Mouse (Mus musculus) stomach, embryonic 16.5 days (tissue): ENCODE results near the gene Ehf. TPM values are rescaled to one million over a fixed set of nuclear protein-coding genes. Genes with fewer than 3 reads are reported as not detected.

ENCODE experiments used
- ATAC-seq: fragments of 200-750 bp; cut with Nextera tagmentation; 2 replicates; pipeline ENCODE4 v1.8.0; 2017; ENCODE audit warnings: moderate number of reproducible peaks, moderate TSS enrichment; ENCODE audit not compliant: insufficient read depth, low FRiP score
- H3K27ac ChIP-seq: fragments of 300-500 bp; sonication (generic); 2 replicates; pipeline ENCODE4 v1.5.1; 2014; ENCODE audit warnings: low read length
- H3K27me3 ChIP-seq: fragments of 300-500 bp; sonication (generic); 2 replicates; pipeline ENCODE4 v1.6.1; 2014; ENCODE audit warnings: low read length, control low read depth, mixed read lengths; ENCODE audit not compliant: control insufficient read depth, insufficient read depth
- H3K36me3 ChIP-seq: fragments of 300-500 bp; sonication (generic); 2 replicates; pipeline ENCODE4 v1.6.1; 2014; ENCODE audit warnings: low read length; ENCODE audit not compliant: control insufficient read depth, insufficient read depth
- H3K4me1 ChIP-seq: fragments of 300-500 bp; sonication (generic); 2 replicates; pipeline ENCODE4 v1.6.1; 2014; ENCODE audit warnings: low read length, control low read depth, mixed read lengths; ENCODE audit not compliant: control insufficient read depth, insufficient read depth
- H3K4me2 ChIP-seq: fragments of 300-500 bp; sonication (generic); 2 replicates; pipeline ENCODE4 v1.6.1; 2014; ENCODE audit warnings: low read depth, low read length, mixed read lengths
- H3K4me3 ChIP-seq: fragments of 300-500 bp; sonication (generic); replicated peaks from 2 replicates; pipeline ENCODE4 v1.5.1; 2014; ENCODE audit warnings: mild to moderate bottlenecking, low read length
- H3K9ac ChIP-seq: fragments of 300-500 bp; sonication (generic); 2 replicates; pipeline ENCODE4 v1.6.1; 2014; ENCODE audit warnings: low read length
- H3K9me3 ChIP-seq: fragments of 300-500 bp; sonication (generic); replicated peaks from 2 replicates; pipeline ENCODE4 v1.6.1; 2016; ENCODE audit warnings: low read length, control low read depth; ENCODE audit not compliant: control insufficient read depth
- WGBS: fragments of 180-500 bp; shearing (Covaris S2); extraction: QIAGEN DNeasy Blood & Tissue Kit; methylation state at CpG from one replicate; pipeline ENCODE4 v1.1.7; 2014; 5-methylcytosine and 5-hydroxymethylcytosine counted together
- polyA plus RNA-seq: library from polyadenylated mRNA; unstranded; fragments of >200 nt; fragmentation: Nextera tagmentation; extraction: Ambion mirVana; gene quantifications from 2 replicates; pipeline ENCODE4 v1.2.1, GENCODE M21; 2015

The Ehf gene
- polyA plus RNA-seq, 1 experiment from 2014 or later, result 39.1 TPM

DNA sequence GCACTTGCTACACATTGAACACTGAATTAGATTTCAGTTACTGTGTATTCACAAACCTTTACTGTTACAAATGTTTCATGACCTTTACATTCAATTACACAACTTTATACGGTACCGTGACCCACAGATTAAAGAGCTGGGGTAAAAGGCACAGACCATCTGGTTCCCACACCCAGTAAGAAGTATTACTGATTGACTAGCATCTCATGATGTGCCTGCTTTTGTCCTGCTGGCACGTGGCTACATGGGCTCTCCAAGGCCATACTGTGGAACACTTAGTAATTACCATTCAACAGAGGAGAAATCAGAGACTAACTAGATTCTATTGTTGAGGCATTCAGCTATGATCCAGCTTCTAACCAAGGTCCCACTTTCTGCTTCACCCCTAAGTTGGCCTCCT, 32.9 kb upstream of the Ehf start:
- no peaks in the 10 kb centered on the region for H3K9me3 ChIP-seq
- no peak for ATAC-seq
- no peak overlapping the region for H3K9ac ChIP-seq
- no peaks in the 10 kb centered on the region for H3K27me3 ChIP-seq
- no peak overlapping the region for H3K27ac ChIP-seq
- WGBS, result 76% methylated on average over 3 of the region's 3 CpGs
- H3K36me3 ChIP-seq, result no peaks in the 10 kb centered on the region
- no peak overlapping the region for H3K4me3 ChIP-seq
- H3K4me2 ChIP-seq, result no peak overlapping the region
- H3K4me1 ChIP-seq, result no peaks in the 10 kb centered on the region

DNA sequence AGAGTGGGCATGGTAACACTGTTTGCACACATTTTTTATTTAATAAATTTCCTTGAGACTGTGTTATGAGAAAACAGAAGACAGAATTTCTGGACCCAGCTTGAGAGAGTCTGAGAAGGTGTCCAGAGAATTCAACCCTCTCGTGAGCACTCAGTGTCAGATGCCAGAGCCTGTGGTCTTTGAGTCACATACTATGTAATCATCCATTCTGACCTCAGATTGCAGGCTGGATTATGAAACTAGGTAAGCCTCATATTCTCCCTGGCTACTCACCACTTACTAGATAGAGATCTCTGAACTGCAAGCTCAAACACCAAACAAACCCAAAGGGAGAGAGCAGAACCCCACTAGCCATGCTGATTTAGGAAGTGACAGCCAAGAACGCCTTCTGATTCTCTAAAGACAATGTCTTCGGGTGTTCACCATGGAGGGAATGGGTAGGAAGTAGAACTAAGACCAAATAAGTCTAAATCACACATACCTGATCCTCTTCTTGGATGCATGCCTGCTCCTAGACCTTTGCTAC, 28.7 kb upstream of the Ehf start:
- no peak for ATAC-seq
- no peak overlapping the region for H3K27ac ChIP-seq
- WGBS, result 71% methylated on average over 3 of the region's 3 CpGs
- H3K4me3 ChIP-seq, result no peak overlapping the region
- no peak overlapping the region for H3K9ac ChIP-seq
- no peaks in the 10 kb centered on the region for H3K9me3 ChIP-seq
- no peaks in the 10 kb centered on the region for H3K4me1 ChIP-seq
- no peak overlapping the region for H3K4me2 ChIP-seq
- no peaks in the 10 kb centered on the region for H3K27me3 ChIP-seq
- no peaks in the 10 kb centered on the region for H3K36me3 ChIP-seq

DNA sequence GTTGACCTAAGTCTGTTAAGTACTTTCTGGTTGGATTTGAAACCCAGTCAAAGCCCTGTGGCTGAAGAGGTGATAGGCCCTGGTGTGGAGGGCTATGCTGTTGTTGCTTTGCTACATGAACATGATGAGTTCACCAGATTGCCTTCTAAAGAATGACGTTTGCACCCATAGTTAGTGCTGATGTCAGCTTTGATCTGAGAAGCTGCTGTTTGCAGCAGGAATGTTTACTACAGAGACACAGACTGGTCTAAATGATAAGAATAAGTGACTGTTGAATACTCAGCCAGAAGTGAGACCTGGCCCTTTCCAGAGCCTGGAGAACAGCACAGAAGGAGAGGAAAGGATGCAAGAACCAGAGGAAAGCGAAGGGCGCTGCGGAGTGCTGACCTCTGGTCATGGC, 25.7 kb upstream of the Ehf start:
- Histone ChIP-seq H3K9ac (no peak overlapping the region), H3K4me3 (no peak overlapping the region), H3K4me2 (no peak overlapping the region), H3K36me3 (no peaks in the 10 kb centered on the region), H3K4me1 (peaks cover 7% of the 10 kb centered on the region), H3K27ac (no peak overlapping the region), H3K27me3 (no peaks in the 10 kb centered on the region), H3K9me3 (no peaks in the 10 kb centered on the region)
- 79% methylated on average over 4 of the region's 4 CpGs for WGBS
- no peak for ATAC-seq

DNA sequence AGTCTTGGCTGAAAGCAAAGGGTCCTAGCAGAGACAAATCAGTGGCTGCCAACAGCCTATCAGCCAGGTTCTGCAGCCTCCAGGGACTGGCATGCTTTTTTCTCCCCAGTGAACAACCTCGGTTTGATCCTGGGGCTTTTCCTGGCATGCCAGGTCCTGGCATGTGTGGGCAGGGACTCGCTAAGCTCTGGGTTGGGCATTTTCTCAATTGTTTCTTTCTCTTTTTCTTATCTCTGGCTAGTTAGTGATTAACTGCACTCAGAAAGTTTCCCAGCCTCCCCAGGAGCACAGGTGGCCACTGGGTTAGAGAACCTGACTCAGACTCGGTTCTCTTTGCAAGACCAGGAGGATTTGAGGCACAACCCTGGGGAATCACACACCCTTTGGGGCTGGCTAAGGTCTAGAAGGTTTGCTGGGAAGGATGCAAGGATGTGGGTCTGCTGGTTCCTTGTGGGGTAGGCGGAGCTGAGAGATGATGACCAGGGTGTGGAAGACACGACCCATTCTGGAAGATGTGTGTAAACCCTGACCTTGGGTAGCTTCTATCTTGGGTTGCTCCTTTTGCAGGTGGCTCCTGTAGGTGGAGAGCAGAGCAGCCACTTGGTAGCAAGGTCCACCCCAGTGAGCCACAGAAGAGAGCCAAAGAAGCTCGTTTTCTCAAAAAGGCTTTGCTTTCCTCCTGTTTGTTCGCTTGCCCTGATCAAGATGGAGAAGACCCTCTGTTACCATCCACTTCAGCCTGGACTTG, 22.4 kb upstream of the Ehf start:
- no peaks in the 10 kb centered on the region for H3K27me3 ChIP-seq
- no peaks in the 10 kb centered on the region for H3K9me3 ChIP-seq
- no peak overlapping the region for H3K4me3 ChIP-seq
- peak; percentile 85 for ATAC-seq
- no peaks in the 10 kb centered on the region for H3K36me3 ChIP-seq
- WGBS, result 60% methylated on average over 7 of the region's 7 CpGs
- H3K4me2 ChIP-seq, result no peak overlapping the region
- peak overlapping the region; percentile 88 for H3K27ac ChIP-seq
- H3K4me1 ChIP-seq, result peaks cover 7% of the 10 kb centered on the region
- peak overlapping the region; percentile 18; the same call in 1 of the 2 replicates for H3K9ac ChIP-seq

DNA sequence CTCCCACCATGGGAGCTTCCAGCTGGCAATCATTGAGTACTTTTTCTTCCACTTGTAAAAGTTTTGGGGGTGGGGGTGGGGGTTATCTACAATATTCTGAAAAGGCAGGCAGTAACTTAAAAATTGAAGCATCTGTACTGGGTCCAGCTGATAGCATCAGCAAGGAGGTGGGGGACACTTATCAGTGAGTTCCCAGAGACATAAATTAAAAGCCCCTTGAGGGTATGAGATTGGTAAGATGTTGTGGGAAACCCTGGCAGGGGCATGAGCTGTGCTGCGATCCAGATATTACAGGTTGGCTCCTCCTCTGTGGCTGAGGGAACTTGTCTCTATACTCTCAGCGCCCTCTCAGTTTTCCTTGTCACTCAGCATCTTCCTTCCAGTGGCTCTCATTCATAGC, 21.2 kb upstream of the Ehf start:
- Histone ChIP-seq H3K36me3 (no peaks in the 10 kb centered on the region), H3K9me3 (no peaks in the 10 kb centered on the region), H3K4me3 (no peak overlapping the region), H3K27ac (peak overlapping the region; percentile 88), H3K27me3 (no peaks in the 10 kb centered on the region), H3K9ac (no peak overlapping the region), H3K4me1 (peaks cover 7% of the 10 kb centered on the region), H3K4me2 (no peak overlapping the region)
- no peak for ATAC-seq
- 55% methylated on average over 2 of the region's 2 CpGs for WGBS

DNA sequence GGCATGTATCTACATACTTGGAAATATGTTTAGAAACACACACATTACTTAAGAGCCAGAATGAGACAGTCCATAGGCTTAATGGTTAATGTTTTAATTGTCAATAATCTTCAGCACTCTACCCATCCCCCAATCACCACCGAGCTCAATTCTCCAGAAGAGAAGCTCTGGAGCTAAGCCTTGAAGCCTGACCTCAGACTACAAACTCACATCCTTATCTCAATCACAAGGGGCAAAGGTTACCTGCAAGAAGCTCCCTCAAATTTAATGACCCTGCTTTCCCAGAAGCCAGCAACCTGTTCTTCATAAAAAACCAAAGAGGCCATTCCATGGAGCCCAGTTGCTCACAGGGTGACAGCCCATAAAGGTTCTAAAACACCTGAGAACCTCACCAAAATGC, 19.1 kb upstream of the Ehf start:
- no peaks in the 10 kb centered on the region for H3K9me3 ChIP-seq
- WGBS, result 26% methylated on average over 1 of the region's 1 CpGs
- peaks cover 7% of the 10 kb centered on the region for H3K4me1 ChIP-seq
- no peak overlapping the region for H3K9ac ChIP-seq
- no peaks in the 10 kb centered on the region for H3K27me3 ChIP-seq
- H3K4me2 ChIP-seq, result no peak overlapping the region
- no peak overlapping the region for H3K4me3 ChIP-seq
- H3K36me3 ChIP-seq, result no peaks in the 10 kb centered on the region
- H3K27ac ChIP-seq, result no peak overlapping the region
- no peak for ATAC-seq

DNA sequence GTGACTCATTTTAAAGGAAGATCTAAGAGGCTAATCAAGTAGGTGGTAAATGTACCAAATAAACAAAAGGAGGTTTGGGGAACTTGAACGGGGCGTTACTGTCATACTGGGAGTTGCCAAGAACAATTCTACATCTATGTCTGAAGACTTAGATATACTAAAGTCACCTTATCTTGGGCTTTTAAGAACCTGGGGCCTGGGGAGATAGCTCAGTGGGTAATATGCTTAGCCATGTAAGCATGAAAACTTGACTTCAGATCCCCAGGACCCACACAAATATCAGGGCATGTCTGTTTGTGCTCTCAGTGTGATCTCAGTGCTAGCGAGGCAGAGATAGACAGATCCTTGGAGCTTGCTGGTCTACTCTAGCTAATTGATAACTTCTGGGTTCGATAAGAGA, 18.6 kb upstream of the Ehf start:
- Histone ChIP-seq H3K9ac (no peak overlapping the region), H3K4me3 (no peak overlapping the region), H3K27me3 (no peaks in the 10 kb centered on the region), H3K9me3 (no peaks in the 10 kb centered on the region), H3K4me1 (peaks cover 7% of the 10 kb centered on the region), H3K27ac (no peak overlapping the region), H3K4me2 (no peak overlapping the region), H3K36me3 (no peaks in the 10 kb centered on the region)
- WGBS, result 64% methylated on average over 4 of the region's 4 CpGs
- no peak for ATAC-seq

DNA sequence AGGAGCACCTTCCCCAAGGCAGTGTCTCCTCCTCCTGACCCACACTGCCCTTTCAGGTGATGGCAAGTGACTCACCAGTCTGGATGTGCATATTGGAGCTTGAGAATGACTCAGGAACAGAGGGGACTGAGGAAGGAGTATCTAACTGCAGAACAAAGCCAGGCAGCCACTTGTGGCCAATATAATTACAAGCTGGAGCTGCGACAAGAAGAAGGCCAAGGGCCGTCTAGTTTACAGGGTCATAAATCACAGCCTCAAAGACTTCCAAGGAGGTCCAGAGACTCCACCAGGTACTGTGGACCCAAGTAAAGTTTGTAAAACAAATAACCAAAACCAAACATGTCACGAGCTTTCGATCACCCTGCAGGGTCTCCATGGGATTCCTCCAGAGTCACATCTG, 10.9 kb upstream of the Ehf start:
- no peak for ATAC-seq
- no peaks in the 10 kb centered on the region for H3K36me3 ChIP-seq
- H3K4me1 ChIP-seq, result 0 out of 2 replicates have a peak, but pooled peaks cover 2% of the 10 kb centered on the region
- no peak overlapping the region for H3K27ac ChIP-seq
- H3K9ac ChIP-seq, result no peak overlapping the region
- H3K27me3 ChIP-seq, result no peaks in the 10 kb centered on the region
- WGBS, result 56% methylated on average over 4 of the region's 4 CpGs
- H3K4me3 ChIP-seq, result no peak overlapping the region
- H3K4me2 ChIP-seq, result no peak overlapping the region
- H3K9me3 ChIP-seq, result no peaks in the 10 kb centered on the region

DNA sequence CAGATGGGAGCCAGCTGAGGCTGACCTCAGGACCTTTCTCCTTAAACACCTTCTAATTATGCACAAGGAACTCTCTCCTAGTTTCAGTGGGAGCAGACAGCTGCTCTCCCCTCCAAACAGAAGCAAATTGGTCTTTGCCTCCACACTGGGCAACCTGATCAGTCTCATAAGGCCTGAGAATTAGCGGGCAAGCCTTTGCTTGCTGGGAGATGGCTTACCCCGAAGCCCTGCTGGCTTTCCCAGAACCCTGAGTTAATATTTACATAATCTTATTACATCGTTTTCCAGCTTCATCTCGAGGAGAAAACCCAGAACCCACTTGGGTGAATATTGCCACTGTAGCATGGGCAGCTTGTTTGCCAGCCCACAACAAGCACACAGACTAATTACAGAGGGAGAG, 9.6 kb upstream of the Ehf start:
- Histone ChIP-seq H3K36me3 (no peaks in the 10 kb centered on the region), H3K27ac (no peak overlapping the region), H3K4me1 (0 out of 2 replicates have a peak, but pooled peaks cover 2% of the 10 kb centered on the region), H3K9ac (no peak overlapping the region), H3K9me3 (no peaks in the 10 kb centered on the region), H3K27me3 (no peaks in the 10 kb centered on the region), H3K4me3 (no peak overlapping the region), H3K4me2 (no peak overlapping the region)
- ATAC-seq, result no peak
- 26% methylated on average over 4 of the region's 4 CpGs for WGBS
